Mouse (Mus musculus) cortical plate, adult 2 months (tissue): ENCODE results near the gene Nsun7.

ENCODE experiments used
- CTCF ChIP-seq: fragments of 200-500 bp; IDR thresholded peaks from 2 replicates; pipeline ENCODE4 v1.5.1; 2011; ENCODE audit warnings: mild to moderate bottlenecking, control low read depth, low read length; ENCODE audit not compliant: insufficient read depth; ENCODE audit errors: extremely low read depth
- POLR2A ChIP-seq: fragments of 200-500 bp; IDR thresholded peaks from 2 replicates; pipeline ENCODE4 v1.6.1; 2011; ENCODE audit warnings: mild to moderate bottlenecking, low read length, control low read depth; ENCODE audit not compliant: insufficient read depth; ENCODE audit errors: extremely low read depth

- no peak for TF ChIP-seq POLR2A
- TF ChIP-seq CTCF, result no peak
Measured at GRCm38 (mm10) chr5:66327949-66328726, 68.4 kb downstream of the Nsun7 start.
